Mouse (Mus musculus) thymus, postnatal 4 days (tissue): ENCODE data around the gene Gm10057.
"Not testable (repeated sequence)": the region's sequence is repeated elsewhere in the genome, so short reads cannot be mapped to it uniquely, and the experiment has no call there.

Source experiments
- DNase-seq: peaks from one replicate; pipeline ENCODE4 v3.0.0; 2021

The Gm10057 gene

GRCm38 (mm10) chrX:154054939-154055338, at the start of gene Gm10057:
TSS of gene Gm10057 (minus strand) at chrX:154055039.
- not testable (repeated sequence) for DNase-seq

GRCm38 (mm10) chrX:154033727-154034126, 21.1 kb downstream of the Gm10057 start, which contains the start of gene 4921511M17Rik:
TSS of gene 4921511M17Rik (minus strand) at chrX:154033827.
- not testable (repeated sequence) for DNase-seq

- DNase-seq: not testable (repeated sequence)
Measured at GRCm38 (mm10) chrX:154012540-154012939, 42.3 kb downstream of the Gm10057 start, which contains the start of gene Samt1. TSS of gene Samt1 (minus strand) at chrX:154012640.
